Mouse (Mus musculus) forebrain, embryonic 15.5 days (tissue): ENCODE measurements around the gene Cer1. TPM values are rescaled to one million over a fixed set of nuclear protein-coding genes. Genes with fewer than 3 reads are reported as not detected.

Experiments
- ATAC-seq: fragments of 200-750 bp; cut with Nextera tagmentation; replicated peaks from 2 replicates; pipeline ENCODE4 v1.8.0; 2017; ENCODE audit warnings: mild to moderate bottlenecking, moderate TSS enrichment, moderate library complexity
- H3K27ac ChIP-seq: fragments of 300-500 bp; sonication (generic); replicated peaks from 2 replicates; pipeline ENCODE4 v1.5.1; 2015; ENCODE audit warnings: mild to moderate bottlenecking, inconsistent platforms
- H3K27me3 ChIP-seq: fragments of 300-500 bp; sonication (generic); 2 replicates; pipeline ENCODE4 v1.6.1; 2015; ENCODE audit warnings: inconsistent platforms
- H3K36me3 ChIP-seq: fragments of 300-500 bp; sonication (generic); 2 replicates; pipeline ENCODE4 v1.6.1; 2015; ENCODE audit warnings: mild to moderate bottlenecking, inconsistent platforms
- H3K4me1 ChIP-seq: fragments of 300-500 bp; sonication (generic); 2 replicates; pipeline ENCODE4 v1.6.1; 2015; ENCODE audit warnings: inconsistent platforms
- H3K4me2 ChIP-seq: fragments of 300-500 bp; sonication (generic); replicated peaks from 2 replicates; pipeline ENCODE4 v1.6.1; 2015; ENCODE audit warnings: mild to moderate bottlenecking, inconsistent platforms
- H3K4me3 ChIP-seq: fragments of 300-500 bp; sonication (generic); 2 replicates; pipeline ENCODE4 v1.5.1; 2015; ENCODE audit warnings: mild to moderate bottlenecking, inconsistent platforms
- H3K9ac ChIP-seq: fragments of 300-500 bp; sonication (generic); replicated peaks from 2 replicates; pipeline ENCODE4 v1.6.1; 2015; ENCODE audit warnings: mild to moderate bottlenecking, inconsistent platforms
- H3K9me3 ChIP-seq: fragments of 300-500 bp; sonication (generic); 2 replicates; pipeline ENCODE4 v1.6.1; 2016; ENCODE audit warnings: inconsistent platforms
- WGBS: fragments of 180-500 bp; shearing (Covaris S2); methylation state at CpG from one replicate; pipeline ENCODE4 v1.1.7; 2015; ENCODE audit warnings: mixed read lengths; 5-methylcytosine and 5-hydroxymethylcytosine counted together
- polyA plus RNA-seq: library from polyadenylated mRNA; unstranded; fragments of >200 nt; fragmentation: Nextera tagmentation; extraction: Ambion mirVana; gene quantifications from 2 replicates; pipeline ENCODE4 v1.2.1, GENCODE M21; 2015

Cer1 gene
- polyA plus RNA-seq, 1 experiment from 2014 or later: 0.19 TPM

- Histone ChIP-seq H3K4me2 (no peak overlapping the region), H3K36me3 (no peaks in the 10 kb centered on the region), H3K9me3 (no peaks in the 10 kb centered on the region), H3K27me3 (no peaks in the 10 kb centered on the region), H3K9ac (no peak overlapping the region), H3K27ac (no peak overlapping the region), H3K4me1 (no peaks in the 10 kb centered on the region), H3K4me3 (no peak overlapping the region)
- ATAC-seq: no peak
- 24% methylated on average over 6 of the region's 6 CpGs for WGBS
Observed at GRCm38 (mm10) chr4:82872121-82872520, 12.8 kb downstream of the Cer1 start.

GRCm38 (mm10) chr4:82870931-82871330 is 14.0 kb downstream of the Cer1 start:
- no peak overlapping the region for H3K4me3 ChIP-seq
- H3K9ac ChIP-seq: no peak overlapping the region
- no peak overlapping the region for H3K27ac ChIP-seq
- WGBS: 92% methylated on average over 6 of the region's 6 CpGs
- ATAC-seq: no peak
- no peaks in the 10 kb centered on the region for H3K27me3 ChIP-seq
- no peaks in the 10 kb centered on the region for H3K9me3 ChIP-seq
- no peaks in the 10 kb centered on the region for H3K36me3 ChIP-seq
- H3K4me1 ChIP-seq: no peaks in the 10 kb centered on the region
- H3K4me2 ChIP-seq: no peak overlapping the region

GRCm38 (mm10) chr4:82867731-82868445 is 17.1 kb downstream of the Cer1 start:
- 88% methylated on average over 5 of the region's 5 CpGs for WGBS
- H3K9ac ChIP-seq: no peak overlapping the region
- no peaks in the 10 kb centered on the region for H3K9me3 ChIP-seq
- H3K36me3 ChIP-seq: no peaks in the 10 kb centered on the region
- no peak overlapping the region for H3K27ac ChIP-seq
- ATAC-seq: no peak
- H3K4me3 ChIP-seq: no peak overlapping the region
- H3K27me3 ChIP-seq: no peaks in the 10 kb centered on the region
- no peak overlapping the region for H3K4me2 ChIP-seq
- H3K4me1 ChIP-seq: peaks cover 6% of the 10 kb centered on the region

- Histone ChIP-seq H3K4me2 (no peak overlapping the region), H3K27me3 (no peaks in the 10 kb centered on the region), H3K9ac (no peak overlapping the region), H3K27ac (no peak overlapping the region), H3K36me3 (no peaks in the 10 kb centered on the region), H3K4me3 (no peak overlapping the region), H3K9me3 (no peaks in the 10 kb centered on the region), H3K4me1 (peaks cover 7% of the 10 kb centered on the region)
- WGBS: 17% methylated on average over 4 of the region's 4 CpGs
- no peak for ATAC-seq
Observed at GRCm38 (mm10) chr4:82867111-82867510, 17.8 kb downstream of the Cer1 start.

- H3K9me3 ChIP-seq: no peaks in the 10 kb centered on the region
- no peak overlapping the region for H3K4me2 ChIP-seq
- H3K4me1 ChIP-seq: peaks cover 11% of the 10 kb centered on the region
- H3K27ac ChIP-seq: no peak overlapping the region
- no peak overlapping the region for H3K4me3 ChIP-seq
- no peak overlapping the region for H3K9ac ChIP-seq
- no peaks in the 10 kb centered on the region for H3K27me3 ChIP-seq
- no peak for ATAC-seq
- no peaks in the 10 kb centered on the region for H3K36me3 ChIP-seq
- WGBS: 84% methylated on average over 8 of the region's 8 CpGs
Observed at GRCm38 (mm10) chr4:82864974-82865699, 19.8 kb downstream of the Cer1 start.

GRCm38 (mm10) chr4:82863316-82863715 is 21.6 kb downstream of the Cer1 start:
- Histone ChIP-seq H3K36me3 (no peaks in the 10 kb centered on the region), H3K9me3 (no peaks in the 10 kb centered on the region), H3K4me1 (peaks cover 22% of the 10 kb centered on the region), H3K9ac (no peak overlapping the region), H3K27me3 (no peaks in the 10 kb centered on the region), H3K27ac (0 out of 2 replicates have a peak overlapping the region, but pooled peaks have one; percentile 29), H3K4me3 (no peak overlapping the region), H3K4me2 (no peak overlapping the region)
- 57% methylated on average over 8 of the region's 8 CpGs for WGBS
- no peak for ATAC-seq

GRCm38 (mm10) chr4:82861451-82861850 is 23.5 kb downstream of the Cer1 start:
- Histone ChIP-seq H3K9ac (no peak overlapping the region), H3K4me3 (no peak overlapping the region), H3K4me2 (no peak overlapping the region), H3K36me3 (no peaks in the 10 kb centered on the region), H3K27me3 (no peaks in the 10 kb centered on the region), H3K4me1 (peaks cover 35% of the 10 kb centered on the region), H3K9me3 (no peaks in the 10 kb centered on the region), H3K27ac (no peak overlapping the region)
- 92% methylated on average over 2 of the region's 2 CpGs for WGBS
- no peak for ATAC-seq

- Histone ChIP-seq H3K4me1 (peaks cover 37% of the 10 kb centered on the region), H3K4me2 (no peak overlapping the region), H3K27me3 (no peaks in the 10 kb centered on the region), H3K4me3 (no peak overlapping the region), H3K9me3 (no peaks in the 10 kb centered on the region), H3K9ac (no peak overlapping the region), H3K36me3 (no peaks in the 10 kb centered on the region), H3K27ac (peak overlapping the region; percentile 95; the same call in 1 of the 2 replicates)
- WGBS: 24% methylated on average over 3 of the region's 3 CpGs
- ATAC-seq: no peak
Observed at GRCm38 (mm10) chr4:82860566-82860965, 24.4 kb downstream of the Cer1 start.

GRCm38 (mm10) chr4:82859131-82860125 is 25.5 kb downstream of the Cer1 start, which contains the start of gene Zdhhc21:
TSS of gene Zdhhc21 (minus strand) at chr4:82859958.
- Histone ChIP-seq H3K4me2 (peak within 1 kb of the TSS; percentile 73), H3K27me3 (no peaks in the 10 kb centered on the region), H3K27ac (peak within 1 kb of the TSS; percentile 95), H3K4me3 (peak within 1 kb of the TSS; percentile 72), H3K4me1 (peaks cover 37% of the 10 kb centered on the region), H3K9me3 (no peaks in the 10 kb centered on the region), H3K9ac (peak within 1 kb of the TSS; percentile 91), H3K36me3 (no peaks in the 10 kb centered on the region)
- ATAC-seq: peak; percentile 92
- under 1% methylated on average over 71 of the region's 82 CpGs for WGBS

- peak overlapping the region; percentile 73 for H3K4me2 ChIP-seq
- peak overlapping the region; percentile 95 for H3K27ac ChIP-seq
- H3K4me1 ChIP-seq: peaks cover 37% of the 10 kb centered on the region
- H3K36me3 ChIP-seq: no peaks in the 10 kb centered on the region
- 22% methylated on average over 4 of the region's 4 CpGs for WGBS
- no peaks in the 10 kb centered on the region for H3K9me3 ChIP-seq
- ATAC-seq: no peak
- H3K4me3 ChIP-seq: peak overlapping the region; percentile 72
- no peaks in the 10 kb centered on the region for H3K27me3 ChIP-seq
- peak overlapping the region; percentile 91 for H3K9ac ChIP-seq
Observed at GRCm38 (mm10) chr4:82858431-82859010, 26.4 kb downstream of the Cer1 start.

- WGBS: 86% methylated on average over 3 of the region's 3 CpGs
- Histone ChIP-seq H3K9ac (no peak overlapping the region), H3K9me3 (no peaks in the 10 kb centered on the region), H3K27ac (0 out of 2 replicates have a peak overlapping the region, but pooled peaks have one; percentile 15), H3K4me1 (peaks cover 29% of the 10 kb centered on the region), H3K36me3 (no peaks in the 10 kb centered on the region), H3K4me2 (no peak overlapping the region), H3K27me3 (no peaks in the 10 kb centered on the region), H3K4me3 (no peak overlapping the region)
- no peak for ATAC-seq
Observed at GRCm38 (mm10) chr4:82856986-82857385, 28.0 kb downstream of the Cer1 start.
